Mouse (Mus musculus) CD4-positive helper T cell, adult 2 months (primary cell): Measurements from ENCODE around the gene Olfr700.
"Not testable (repeated sequence)": the region's sequence is repeated elsewhere in the genome, so short reads cannot be mapped to it uniquely, and the experiment has no call there.

ENCODE experiments used
- DNase-seq: peaks from one replicate; pipeline ENCODE4 v3.0.0-alpha.2; 2012; ENCODE audit warnings: low read depth, missing footprints, low spot score

Olfr700 gene

GRCm38 (mm10) chr7:106808734-106809133 lies at the start of gene Olfr700:
Gene Olfr700 (minus strand): TSS chr7:106808834.
- no peak for DNase-seq

GRCm38 (mm10) chr7:106843060-106843459 lies 34.4 kb upstream of the Olfr700 start, which contains the start of gene Olfr703:
Gene Olfr703 (plus strand): TSS chr7:106843360.
- DNase-seq, result no peak

DNA sequence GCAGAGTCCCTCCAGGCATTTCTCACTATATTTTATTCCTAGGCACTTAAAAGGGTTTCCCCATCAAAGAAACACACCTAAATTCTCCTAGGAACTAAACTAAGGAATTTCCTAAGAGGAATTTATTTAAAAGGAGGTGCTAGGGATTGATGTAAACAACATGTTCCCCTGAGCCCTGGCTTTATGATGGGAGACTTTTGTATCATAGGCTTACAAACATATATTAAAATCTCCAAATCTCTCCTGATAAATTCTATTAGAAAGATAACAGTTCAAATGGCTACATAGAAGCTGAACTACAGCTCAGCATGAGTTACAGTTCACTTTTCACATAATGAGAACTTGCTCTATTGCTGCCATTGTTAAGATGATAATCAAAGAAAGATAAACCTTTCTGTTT lies 25.2 kb upstream of the Olfr700 start, which contains the start of gene Olfr702:
TSS of gene Olfr702 (minus strand) at position 101 of the 400 bp plus-strand sequence.
- no peak for DNase-seq

DNA sequence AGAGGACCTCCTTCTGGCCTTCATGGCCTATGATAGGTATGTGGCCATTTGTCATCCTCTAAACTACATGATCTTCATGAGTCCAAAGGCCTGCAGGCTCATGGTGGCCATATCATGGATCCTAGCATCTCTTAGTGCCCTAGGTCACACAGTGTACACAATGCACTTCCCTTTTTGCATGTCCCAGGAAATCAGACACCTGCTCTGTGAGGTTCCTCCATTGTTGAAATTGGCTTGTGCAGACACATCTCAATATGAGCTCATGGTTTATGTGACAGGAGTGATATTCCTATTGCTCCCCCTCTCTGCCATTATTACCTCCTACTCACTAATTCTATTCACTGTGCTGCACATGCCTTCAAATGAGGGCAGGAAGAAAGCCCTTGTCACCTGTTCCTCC lies 9.8 kb upstream of the Olfr700 start:
- DNase-seq, result no peak

GRCm38 (mm10) chr7:106815775-106816174 lies 7.1 kb upstream of the Olfr700 start:
- peak; percentile 59 for DNase-seq

GRCm38 (mm10) chr7:106813829-106814228 lies 5.2 kb upstream of the Olfr700 start, which contains the start of gene Olfr701:
Gene Olfr701 (plus strand): TSS chr7:106814129.
- no peak for DNase-seq

GRCm38 (mm10) chr7:106793098-106793497 lies 15.5 kb downstream of the Olfr700 start, which contains the start of gene Olfr699:
Gene Olfr699 (minus strand): TSS chr7:106793198.
- DNase-seq, result no peak

DNA sequence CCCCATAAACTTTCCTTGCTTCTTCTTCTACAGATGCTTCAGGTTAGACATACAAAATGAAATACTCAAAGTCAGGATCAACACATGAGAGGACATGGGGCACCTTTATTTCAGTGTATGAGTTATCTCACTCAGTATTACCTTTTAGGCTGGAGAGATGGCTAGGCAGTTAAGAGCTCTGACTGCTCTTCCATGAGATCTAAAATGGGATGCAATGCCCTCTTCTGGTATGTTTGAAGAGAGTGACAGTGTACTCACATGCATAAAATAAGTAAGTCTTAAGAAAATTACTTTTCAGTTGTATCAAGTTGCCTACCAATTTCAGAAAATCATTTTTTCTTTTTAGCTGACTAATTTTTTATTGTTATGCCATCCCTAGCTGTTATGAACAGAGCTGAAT lies 20.3 kb downstream of the Olfr700 start:
- peak; percentile 14 for DNase-seq

DNA sequence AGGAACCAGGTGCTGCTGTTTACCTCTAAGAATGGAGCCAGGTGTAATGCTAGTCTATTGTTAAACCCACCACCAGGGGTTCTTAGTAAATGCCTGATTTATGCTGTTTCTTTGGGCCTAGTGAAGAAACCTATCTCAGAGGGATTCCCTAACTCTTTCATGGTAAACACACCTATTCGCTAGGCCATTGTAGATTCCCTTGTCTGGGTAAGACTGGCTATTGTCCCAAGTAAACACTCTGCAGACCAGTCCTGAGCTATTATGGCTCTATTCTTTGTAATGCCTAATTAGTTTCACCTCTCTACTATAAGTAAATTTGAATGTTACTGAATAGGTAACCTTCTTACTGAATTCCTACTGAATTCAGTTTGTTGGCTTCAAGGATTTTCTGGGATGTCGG lies 47.6 kb downstream of the Olfr700 start:
- not testable (repeated sequence) for DNase-seq

DNA sequence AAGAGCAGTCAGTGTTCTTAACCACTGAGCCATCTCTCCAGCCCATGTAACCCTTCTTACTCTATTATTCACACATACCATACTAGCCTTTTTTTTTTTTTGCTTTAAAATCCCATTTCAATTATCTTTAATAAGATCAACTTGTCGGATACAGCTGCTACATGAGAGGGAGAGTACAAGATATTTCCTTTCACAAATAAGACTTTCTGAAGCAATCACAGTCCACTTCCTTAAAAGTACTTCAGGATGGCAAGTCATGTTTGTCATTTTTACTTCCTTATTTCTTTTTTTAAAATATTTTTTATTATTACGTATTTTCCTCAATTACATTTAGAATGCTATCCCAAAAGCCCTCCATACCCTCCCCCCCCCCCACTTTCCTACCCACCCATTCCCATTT lies 49.8 kb downstream of the Olfr700 start:
- no peak for DNase-seq
